Mouse (Mus musculus) layer of hippocampus, adult 9-11 months (tissue): Measurements from ENCODE around the gene Tlr4.
A peak's percentile ranks its signal among the peaks of the same experiment; 100 is the strongest.

Experiments
- DNase-seq: peaks from one replicate; pipeline ENCODE4 v3.0.0; 2022

Tlr4 gene

GRCm38 (mm10) chr4:66901498-66901897 is 74.1 kb downstream of the Tlr4 start:
- DNase-seq, result no peak

GRCm38 (mm10) chr4:66908376-66908775 is 81.0 kb downstream of the Tlr4 start:
- no peak for DNase-seq

- no peak for DNase-seq
Measured at GRCm38 (mm10) chr4:66919630-66920372, 92.4 kb downstream of the Tlr4 start.

DNA sequence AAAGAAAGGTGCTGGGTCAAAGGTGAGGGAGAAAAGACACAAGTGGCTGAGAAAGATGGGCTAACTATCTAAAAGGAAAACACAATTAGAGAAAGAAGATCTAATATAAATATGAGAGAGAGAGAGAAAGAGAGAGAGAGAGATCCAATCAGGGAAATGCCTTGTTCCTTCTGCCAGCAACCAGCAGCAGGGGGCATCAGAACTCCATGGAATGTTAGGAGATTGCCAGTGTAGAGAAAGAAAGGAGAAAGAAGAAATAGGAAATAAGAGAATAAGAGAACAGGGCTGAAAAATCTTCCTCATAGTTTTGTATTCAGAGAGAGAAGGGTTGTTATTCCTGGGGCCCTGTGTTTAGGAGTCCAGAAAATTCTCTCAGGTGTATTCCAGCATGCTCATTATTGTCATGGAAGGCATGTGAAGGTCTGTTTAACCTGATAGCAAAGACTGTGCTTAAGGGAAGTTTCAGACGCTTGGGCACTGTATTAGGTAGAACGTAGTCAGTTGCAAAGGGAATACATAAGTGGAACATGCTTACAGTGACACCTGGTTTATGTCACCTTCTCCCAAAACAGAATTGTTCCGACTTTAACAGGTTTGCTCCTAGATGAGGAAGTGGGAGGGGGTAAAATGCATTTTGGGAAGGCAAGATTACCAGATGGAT is 96.4 kb downstream of the Tlr4 start:
- DNase-seq, result peak; percentile 28

- DNase-seq, result no peak
Measured at GRCm38 (mm10) chr4:66926066-66926465, 98.7 kb downstream of the Tlr4 start.

DNA sequence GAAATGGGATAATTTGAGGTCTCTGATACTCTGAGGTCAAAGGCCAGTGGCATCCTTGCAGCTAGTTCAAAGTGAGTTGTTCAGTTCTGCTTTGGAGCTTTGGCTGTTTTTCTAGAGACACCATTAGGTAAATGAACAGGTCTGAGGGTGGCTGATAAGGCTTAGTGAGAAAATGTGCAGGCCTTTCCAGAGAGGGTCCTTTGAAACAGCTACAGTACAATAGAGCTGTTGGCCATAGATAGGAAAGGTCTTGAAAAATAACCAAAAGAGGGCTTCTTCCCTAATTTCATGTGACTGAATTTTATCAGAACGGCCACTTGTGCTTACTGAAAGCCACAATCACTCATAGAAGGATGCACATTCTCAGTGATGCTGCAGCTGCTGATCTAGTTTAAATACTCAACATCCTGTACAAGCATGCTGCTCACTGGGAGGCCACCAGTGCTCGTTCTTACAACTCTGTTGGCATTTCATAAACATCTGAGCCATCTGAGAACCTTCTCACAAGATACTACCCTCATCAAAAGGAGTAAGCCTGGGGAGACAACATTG is 100.2 kb downstream of the Tlr4 start:
- DNase-seq, result no peak

DNA sequence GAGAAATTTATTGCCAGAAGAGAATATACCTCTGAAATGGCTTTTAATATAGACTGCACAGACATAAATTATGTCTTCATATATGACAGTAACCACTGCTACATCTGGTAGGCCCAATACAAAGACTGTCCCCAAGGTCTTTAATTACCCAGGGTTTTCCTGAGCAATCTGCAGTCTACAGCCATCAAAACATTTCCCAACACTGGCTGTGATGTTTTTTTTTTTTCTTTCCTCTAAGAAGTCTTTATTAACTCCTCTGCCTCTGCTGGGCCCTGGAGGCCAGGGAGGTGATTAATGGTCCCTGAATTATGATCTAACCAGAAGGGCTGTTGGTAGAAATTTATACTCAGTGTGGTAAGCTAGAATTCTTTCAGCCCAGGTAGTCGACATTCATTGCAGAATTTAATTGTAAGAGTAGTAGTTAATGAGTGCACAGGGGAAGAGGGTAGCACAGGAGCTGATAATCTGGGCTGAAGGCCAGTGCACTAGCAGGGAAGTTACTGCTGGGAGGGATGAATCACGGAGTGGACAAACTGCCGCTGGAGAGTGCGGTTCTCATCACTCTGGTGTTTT is 111.2 kb downstream of the Tlr4 start:
- DNase-seq, result no peak

GRCm38 (mm10) chr4:66941894-66942293 is 114.5 kb downstream of the Tlr4 start:
- DNase-seq, result no peak

DNA sequence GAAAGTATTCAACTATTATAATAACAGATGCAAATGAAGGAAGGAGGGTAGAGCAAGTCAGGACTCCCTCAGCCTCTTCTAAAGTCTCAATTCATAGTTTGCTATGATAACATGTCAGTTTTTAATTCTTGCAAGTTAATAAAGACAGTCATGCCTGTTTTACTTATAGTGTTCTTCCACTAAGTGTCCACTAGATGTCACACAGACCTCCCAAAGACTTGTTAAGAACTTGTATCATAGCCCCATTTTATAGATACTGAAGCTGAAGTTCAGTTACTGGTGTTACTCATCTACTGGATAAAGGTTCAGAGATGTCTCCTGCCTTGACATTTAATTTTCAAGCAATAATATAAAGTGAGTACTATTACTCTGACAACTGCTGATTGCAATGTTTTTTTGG is 116.3 kb downstream of the Tlr4 start:
- no peak for DNase-seq

- DNase-seq, result no peak
Measured at GRCm38 (mm10) chr4:66947657-66948056, 120.3 kb downstream of the Tlr4 start.

DNA sequence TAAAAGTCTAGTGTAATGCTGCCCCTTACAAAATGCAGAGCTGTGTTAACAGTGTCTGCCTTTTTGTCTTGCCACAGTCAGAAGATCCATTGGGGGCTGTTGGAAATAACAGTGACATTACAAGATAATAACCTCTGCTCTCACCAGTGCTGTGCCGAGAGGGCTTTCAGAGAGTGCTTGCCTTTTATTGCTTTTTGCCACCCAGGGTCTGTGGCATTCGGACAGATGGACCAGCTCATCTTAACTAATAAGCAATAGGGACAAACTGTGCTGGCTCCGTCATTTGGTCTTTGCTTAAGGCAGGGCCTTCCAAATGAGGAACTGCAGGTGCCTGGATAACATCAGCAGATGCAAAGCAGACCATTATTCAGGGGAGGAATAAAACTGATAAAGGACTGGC is 147.5 kb downstream of the Tlr4 start:
- DNase-seq, result no peak
